Mouse (Mus musculus) ovary, postnatal 14 days (tissue): Measurements from ENCODE around the gene Slc25a13.

ENCODE experiments used
- DNase-seq: peaks from one replicate; pipeline ENCODE4 v3.0.0; 2022; ENCODE audit warnings: low spot score

Gene Slc25a13

DNA sequence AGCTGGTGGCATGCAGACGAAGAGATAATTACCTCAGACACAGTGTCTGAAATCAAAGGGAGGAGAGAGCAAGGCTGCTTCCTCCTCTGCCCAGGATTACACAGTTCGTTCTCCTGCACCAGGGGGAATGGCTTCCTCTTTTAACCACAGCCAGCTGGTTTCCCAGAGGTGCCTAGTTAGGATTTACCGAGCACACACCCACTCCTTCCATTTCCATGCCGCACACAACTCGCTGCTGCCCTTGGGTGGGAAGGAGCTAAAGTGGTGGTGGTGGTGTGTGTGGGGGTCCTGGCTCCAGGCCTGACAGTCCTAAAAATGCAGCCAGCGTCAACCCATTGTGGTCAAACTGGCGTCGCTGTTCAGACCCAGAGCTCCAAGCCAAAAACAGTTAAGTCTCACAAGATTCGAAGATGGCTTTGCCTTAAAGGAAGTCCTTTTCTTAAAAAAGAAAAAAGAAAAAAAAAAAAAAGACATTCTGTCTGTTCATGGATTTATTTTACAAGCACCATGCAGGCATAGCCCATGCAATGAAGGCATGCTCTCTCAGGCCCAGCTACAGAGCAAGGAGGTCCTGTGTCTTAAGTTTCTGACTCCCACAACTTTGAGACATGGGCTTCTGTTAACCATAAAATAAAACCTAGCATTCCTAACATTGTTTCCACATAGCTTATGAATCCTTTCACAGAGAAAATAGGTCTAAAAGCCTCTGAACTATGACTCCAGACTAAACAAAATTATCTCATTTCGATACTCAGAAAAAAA is 104.0 kb downstream of the Slc25a13 start:
- DNase-seq: no peak

- DNase-seq: no peak
Measured at GRCm38 (mm10) chr6:6107419-6107966, 109.5 kb downstream of the Slc25a13 start.

- DNase-seq: no peak
Measured at GRCm38 (mm10) chr6:6105586-6105985, 111.4 kb downstream of the Slc25a13 start.

GRCm38 (mm10) chr6:6103469-6103868 is 113.5 kb downstream of the Slc25a13 start:
- DNase-seq: no peak

DNA sequence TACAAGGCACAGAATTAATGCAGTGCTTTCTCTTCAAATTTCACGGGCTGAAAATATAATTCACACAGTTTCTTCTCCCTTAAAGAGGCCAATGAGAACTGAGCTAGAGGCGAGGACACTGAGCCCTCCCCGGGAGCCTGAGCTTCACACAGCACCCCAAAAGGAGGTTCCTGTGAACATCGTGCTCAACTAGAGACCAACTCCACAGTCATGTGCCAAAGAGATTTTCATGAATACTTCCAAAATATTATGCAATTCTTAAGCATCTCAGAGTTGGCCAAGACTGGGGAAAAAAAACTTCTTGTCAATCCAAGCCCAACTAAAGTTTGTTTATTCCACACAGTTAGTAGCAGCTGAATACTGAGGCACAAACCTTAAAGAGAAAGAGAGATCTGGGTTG is 115.4 kb downstream of the Slc25a13 start:
- DNase-seq: no peak

DNA sequence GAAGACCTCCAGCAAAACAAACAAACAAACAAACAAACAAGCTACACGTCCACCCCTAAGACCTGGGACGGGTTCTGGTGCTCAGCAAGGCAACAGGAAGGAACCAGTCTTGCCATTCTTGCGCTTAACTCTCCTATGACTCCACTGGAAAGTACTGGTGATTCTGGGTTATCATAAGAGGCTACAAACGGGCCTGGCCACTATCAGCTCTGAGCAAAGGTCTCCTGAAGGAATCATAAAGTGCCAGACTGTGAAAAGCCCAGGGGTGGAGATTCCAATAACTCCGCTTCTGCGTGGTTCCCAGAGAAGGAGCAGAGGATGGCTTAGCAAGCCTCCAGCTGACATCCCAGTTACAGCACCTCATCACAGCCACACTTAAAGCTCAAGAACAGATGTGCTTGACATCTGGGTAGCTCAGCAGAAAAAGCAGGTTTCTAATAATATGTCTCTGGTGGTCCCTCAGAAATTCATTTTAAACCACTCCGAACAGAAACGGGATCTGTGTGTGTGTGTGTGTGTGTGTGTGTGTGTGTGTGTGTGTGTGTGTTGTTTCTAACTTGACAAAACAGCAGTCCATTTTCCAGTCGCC is 116.0 kb downstream of the Slc25a13 start:
- DNase-seq: no peak

- DNase-seq: no peak
Measured at GRCm38 (mm10) chr6:6093978-6094377, 123.0 kb downstream of the Slc25a13 start.

- DNase-seq: no peak
Measured at GRCm38 (mm10) chr6:6093522-6093921, 123.5 kb downstream of the Slc25a13 start.

GRCm38 (mm10) chr6:6092497-6092896 is 124.5 kb downstream of the Slc25a13 start:
- DNase-seq: no peak

DNA sequence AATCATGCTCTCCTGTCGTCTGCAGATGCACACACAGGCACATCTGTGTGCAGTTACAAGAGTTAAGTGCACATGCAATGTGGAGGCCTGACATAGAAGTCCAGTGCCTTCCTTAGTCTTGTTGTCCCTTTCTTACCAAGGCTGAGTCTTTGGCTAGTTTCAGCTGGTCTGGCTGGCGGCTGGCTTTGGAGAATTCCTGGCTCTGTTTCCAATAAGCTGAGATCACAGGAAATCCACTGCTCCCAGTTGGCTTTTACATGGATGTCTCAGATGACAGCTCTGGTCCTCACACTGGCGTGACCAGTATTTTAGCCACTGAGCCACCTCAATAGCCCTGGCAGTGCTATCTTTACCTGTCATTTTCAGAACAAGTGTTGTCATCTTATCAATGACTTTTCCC is 126.0 kb downstream of the Slc25a13 start:
- DNase-seq: no peak

- no peak for DNase-seq
Measured at GRCm38 (mm10) chr6:6088151-6088550, 128.8 kb downstream of the Slc25a13 start.

GRCm38 (mm10) chr6:6080484-6080883 is 136.5 kb downstream of the Slc25a13 start:
- no peak for DNase-seq

- DNase-seq: no peak
Measured at GRCm38 (mm10) chr6:6077234-6077633, 139.7 kb downstream of the Slc25a13 start.

- no peak for DNase-seq
Measured at GRCm38 (mm10) chr6:6075940-6076447, 141.0 kb downstream of the Slc25a13 start.

DNA sequence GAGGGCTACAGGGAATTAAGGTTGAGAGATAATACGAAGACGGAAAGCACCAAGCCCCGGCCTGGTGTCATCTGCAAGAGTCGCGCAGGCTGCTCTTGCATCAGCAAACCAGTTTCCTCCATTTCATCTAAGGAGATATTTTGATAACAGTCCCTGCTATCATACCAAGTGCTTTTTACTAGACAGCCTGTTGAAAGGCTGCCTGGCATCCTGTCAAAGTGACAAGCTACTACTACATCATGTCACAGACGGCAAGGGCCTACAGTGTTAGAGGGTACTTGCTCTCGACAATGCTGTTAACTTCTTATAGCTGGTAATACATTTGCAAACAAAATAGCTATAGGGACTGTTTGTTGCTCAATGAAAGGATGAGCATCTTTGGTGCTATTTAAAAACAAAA is 145.9 kb downstream of the Slc25a13 start:
- no peak for DNase-seq

DNA sequence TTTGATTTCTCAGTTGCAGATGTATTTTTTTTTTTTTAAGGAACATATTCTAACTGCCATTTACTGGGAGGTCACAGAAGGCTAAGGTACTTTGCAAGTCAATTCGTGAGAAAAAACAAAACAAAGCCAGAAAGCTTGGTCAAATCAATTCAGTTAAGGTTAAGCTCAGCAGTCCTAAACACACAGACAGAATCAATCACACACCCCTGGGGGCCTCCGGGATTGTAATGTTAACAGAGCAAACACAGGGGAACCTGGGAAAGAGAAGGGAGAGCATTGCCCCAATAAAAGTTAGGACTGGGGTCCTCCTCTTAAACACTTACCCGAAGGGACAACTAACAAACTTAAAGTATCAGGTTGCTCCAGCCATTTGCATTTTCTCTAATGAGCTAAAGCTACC is 147.0 kb downstream of the Slc25a13 start:
- DNase-seq: no peak

- DNase-seq: no peak
Measured at GRCm38 (mm10) chr6:6067201-6067600, 149.8 kb downstream of the Slc25a13 start.

- DNase-seq: no peak
Measured at GRCm38 (mm10) chr6:6058548-6058947, 158.4 kb downstream of the Slc25a13 start.

- no peak for DNase-seq
Measured at GRCm38 (mm10) chr6:6053946-6054345, 163.0 kb downstream of the Slc25a13 start.

GRCm38 (mm10) chr6:6052696-6053095 is 164.3 kb downstream of the Slc25a13 start:
- DNase-seq: no peak

DNA sequence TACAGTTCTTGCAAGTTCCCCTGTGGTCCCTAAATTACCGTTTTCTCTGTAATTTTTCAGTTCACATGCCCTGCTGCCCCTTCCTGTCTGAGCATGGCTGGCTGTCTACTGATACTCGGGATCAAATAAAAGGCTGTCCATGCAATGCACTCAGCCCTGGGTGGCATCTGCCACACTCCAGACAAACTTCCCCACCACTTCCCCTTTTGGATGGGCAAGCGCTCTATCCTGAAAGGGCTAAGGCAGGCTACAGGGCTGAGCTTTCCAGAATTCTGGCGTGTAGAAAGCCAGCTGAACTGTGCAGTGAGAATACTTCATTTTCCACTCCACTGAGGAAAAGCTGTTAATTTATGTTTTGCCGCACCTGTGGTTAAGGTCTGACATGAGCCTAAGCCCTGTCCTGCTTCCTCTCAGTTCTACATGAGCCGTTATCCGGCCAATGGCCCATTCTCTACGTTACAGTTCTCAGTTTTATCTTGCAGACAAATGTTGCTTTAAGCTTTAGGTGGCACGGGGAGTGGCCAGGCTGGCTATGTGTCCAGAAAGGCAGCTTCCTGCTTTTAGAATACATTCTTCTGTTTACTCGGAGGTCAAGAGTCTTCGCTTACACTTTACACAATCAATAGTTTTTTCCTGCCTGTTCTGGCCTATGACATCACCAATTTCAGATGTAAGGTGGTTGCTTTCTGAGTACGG is 170.1 kb downstream of the Slc25a13 start:
- no peak for DNase-seq

GRCm38 (mm10) chr6:6038773-6039550 is 178.0 kb downstream of the Slc25a13 start:
- DNase-seq: no peak
